Mouse (Mus musculus) thymus, adult 2 months (tissue): ENCODE data around the gene Myl10. TPM values are rescaled to one million over a fixed set of nuclear protein-coding genes. Genes with fewer than 3 reads are reported as not detected.
A peak's percentile ranks its signal among the peaks of the same experiment; 100 is the strongest.
"Not testable (repeated sequence)": the region's sequence is repeated elsewhere in the genome, so short reads cannot be mapped to it uniquely, and the experiment has no call there.

Experiments
- DNase-seq: peaks from one replicate; pipeline ENCODE4 v3.0.0; 2021
- H3K27ac ChIP-seq: fragments of 200-500 bp; 2 replicates; pipeline ENCODE4 v1.5.1; 2012; ENCODE audit warnings: low read length, control low read depth; ENCODE audit not compliant: control insufficient read depth, insufficient read depth
- H3K27me3 ChIP-seq: fragments of 200-500 bp; 2 replicates; pipeline ENCODE4 v1.6.1; 2012; ENCODE audit warnings: mild to moderate bottlenecking, low read length, moderate library complexity, mixed read lengths; ENCODE audit not compliant: control insufficient read depth, insufficient read depth
- H3K36me3 ChIP-seq: fragments of 200-500 bp; 2 replicates; pipeline ENCODE4 v1.6.1; 2012; ENCODE audit warnings: mild to moderate bottlenecking, low read length, moderate library complexity; ENCODE audit not compliant: control insufficient read depth, insufficient read depth
- H3K4me1 ChIP-seq: fragments of 200-500 bp; replicated peaks from 2 replicates; pipeline ENCODE4 v1.6.1; 2012; ENCODE audit warnings: low read length; ENCODE audit not compliant: control insufficient read depth, insufficient read depth
- H3K4me3 ChIP-seq: fragments of 200-500 bp; 2 replicates; pipeline ENCODE4 v1.5.1; 2012; ENCODE audit warnings: mild to moderate bottlenecking, low read length, control low read depth, moderate library complexity; ENCODE audit not compliant: control insufficient read depth, insufficient read depth
- CTCF ChIP-seq: fragments of 200-500 bp; IDR thresholded peaks from 2 replicates; pipeline ENCODE4 v1.5.1; 2012; ENCODE audit warnings: mild to moderate bottlenecking, control low read depth, low read length, moderate library complexity, borderline replicate concordance; ENCODE audit not compliant: control insufficient read depth, poor library complexity, insufficient read depth; ENCODE audit errors: extremely low read depth
- POLR2A ChIP-seq: fragments of 200-500 bp; IDR thresholded peaks from 2 replicates; pipeline ENCODE4 v1.6.1; 2012; ENCODE audit warnings: mild to moderate bottlenecking, low read length, control low read depth, moderate library complexity; ENCODE audit not compliant: control insufficient read depth, poor library complexity, insufficient read depth; ENCODE audit errors: extremely low read depth
- WGBS: fragments of 180-500 bp; shearing (Covaris S2); methylation state at CpG from one replicate; pipeline ENCODE4 v1.1.7; 2018; 5-methylcytosine and 5-hydroxymethylcytosine counted together
- polyA plus RNA-seq: library from polyadenylated mRNA; depleted of rRNA; stranded (reverse); fragments of >200 nt; gene quantifications from 2 replicates; pipeline ENCODE4 v1.2.3, GENCODE M21; 2012

Myl10 gene
- polyA plus RNA-seq, 1 experiment: 9.6 TPM

DNA sequence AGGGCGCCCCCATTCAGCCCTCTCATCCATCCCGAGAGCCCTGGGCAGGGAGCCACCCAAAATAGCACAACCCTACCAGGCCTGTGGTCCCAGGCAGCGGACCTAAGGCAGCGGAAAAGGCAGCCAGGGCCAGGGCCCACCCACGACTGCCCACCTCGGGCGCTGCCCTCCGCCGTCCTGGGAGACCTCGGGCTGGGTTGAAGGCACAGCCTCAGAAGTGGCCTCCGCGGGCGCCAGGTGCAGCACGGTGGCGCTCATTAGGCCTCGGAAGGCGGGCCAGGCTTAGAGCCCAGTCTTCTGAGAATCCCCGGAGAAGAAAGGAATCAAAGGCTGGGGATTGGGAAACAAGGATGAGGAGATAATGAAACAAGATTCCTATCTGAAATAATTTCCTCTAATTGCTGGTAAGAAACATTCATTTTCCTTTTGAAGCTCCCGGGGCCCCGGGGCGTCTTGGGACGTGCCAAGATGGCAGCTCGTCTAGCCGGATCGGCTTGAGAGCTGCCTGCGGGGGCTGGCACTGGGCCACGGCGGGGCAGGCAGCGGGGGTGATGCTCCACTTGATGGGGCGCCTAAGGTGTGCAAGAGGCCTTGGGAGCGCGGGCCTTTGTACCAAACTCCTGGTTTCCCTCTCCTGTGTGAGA, 21.4 kb downstream of the Myl10 start:
- WGBS: 77% methylated on average over 32 of the region's 32 CpGs
- no peak for DNase-seq
- Histone ChIP-seq H3K27ac (no peak overlapping the region), H3K4me1 (no peaks in the 10 kb centered on the region), H3K27me3 (no peaks in the 10 kb centered on the region), H3K4me3 (no peak overlapping the region), H3K36me3 (no peaks in the 10 kb centered on the region)
- TF ChIP-seq POLR2A (no peak), CTCF (no peak)

DNA sequence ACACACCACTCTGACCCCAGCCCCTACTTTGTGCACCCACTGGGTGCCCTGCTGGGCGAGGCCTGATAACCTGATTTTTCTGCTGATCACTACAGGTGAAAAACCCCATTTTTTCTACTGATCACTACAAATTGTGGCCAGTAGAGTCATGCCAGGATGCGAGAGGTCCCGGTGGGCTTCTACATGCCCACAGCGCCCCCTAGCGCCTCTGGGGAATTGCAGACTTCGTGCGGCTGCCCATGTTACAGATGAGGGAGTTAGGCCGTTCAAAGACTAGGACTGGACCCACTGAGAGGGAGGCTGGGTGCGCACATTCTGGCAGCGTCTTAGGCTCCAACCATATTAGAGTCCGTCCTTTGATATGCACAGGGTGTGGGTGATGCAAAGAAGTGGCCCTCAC, 21.9 kb downstream of the Myl10 start:
- Histone ChIP-seq H3K27ac (no peak overlapping the region), H3K4me1 (no peaks in the 10 kb centered on the region), H3K36me3 (no peaks in the 10 kb centered on the region), H3K27me3 (no peaks in the 10 kb centered on the region), H3K4me3 (no peak overlapping the region)
- TF ChIP-seq CTCF (peak; percentile 91), POLR2A (no peak)
- peak; percentile 70 for DNase-seq
- WGBS: 38% methylated on average over 11 of the region's 11 CpGs

DNA sequence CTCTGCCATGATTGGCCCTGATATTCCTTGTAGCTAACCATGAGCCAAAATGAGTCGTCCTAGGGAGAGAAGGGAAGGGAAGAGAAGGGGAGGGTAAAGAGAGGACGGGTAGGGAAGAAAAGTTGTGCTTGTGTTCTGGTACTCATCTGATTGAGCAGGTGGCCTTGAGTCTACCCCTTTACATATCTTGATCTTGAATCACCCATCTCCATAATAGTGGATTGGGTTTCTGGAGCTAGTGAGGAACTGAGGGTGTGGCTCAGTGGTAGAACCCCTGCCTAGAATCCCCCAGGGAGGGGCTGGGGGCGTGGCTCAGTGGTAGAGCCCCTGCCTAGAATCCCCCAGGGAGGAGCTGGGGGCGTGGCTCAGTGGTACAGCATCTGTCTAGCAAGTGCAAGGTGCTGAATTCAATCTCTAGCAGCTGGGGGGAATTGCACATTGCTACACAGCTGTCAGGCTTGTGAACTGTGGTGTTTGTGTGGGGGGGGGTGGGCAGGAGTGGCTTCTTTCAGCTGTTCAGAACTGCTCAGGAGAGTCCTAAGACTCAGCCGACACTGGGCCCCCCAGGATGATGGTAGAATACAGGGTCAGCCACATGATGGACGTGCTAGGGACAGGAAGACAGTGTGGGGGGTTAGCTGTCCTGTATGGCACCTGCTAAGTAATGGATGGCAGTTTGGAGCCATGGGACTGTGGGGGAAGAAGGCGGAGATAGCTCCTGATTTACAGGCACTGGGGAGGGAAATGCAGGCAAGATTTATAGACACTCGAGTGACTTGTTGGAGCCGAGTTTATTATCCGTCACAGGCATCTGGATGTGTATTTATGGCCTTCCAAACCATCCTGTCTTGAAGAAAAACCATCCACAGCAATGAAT, 24.0 kb downstream of the Myl10 start:
- no peaks in the 10 kb centered on the region for H3K27me3 ChIP-seq
- WGBS: 68% methylated on average over 10 of the region's 10 CpGs
- TF ChIP-seq CTCF (no peak), POLR2A (no peak)

GRCm38 (mm10) chr5:136717573-136717854, 24.6 kb downstream of the Myl10 start:
- no peak for TF ChIP-seq CTCF
- TF ChIP-seq POLR2A: no peak
- no peak for DNase-seq
- H3K27ac ChIP-seq: no peak overlapping the region
- no peaks in the 10 kb centered on the region for H3K4me1 ChIP-seq
- H3K27me3 ChIP-seq: no peaks in the 10 kb centered on the region
- 86% methylated on average over 2 of the region's 2 CpGs for WGBS
- no peak overlapping the region for H3K4me3 ChIP-seq
- H3K36me3 ChIP-seq: no peaks in the 10 kb centered on the region

More for the DNA sequence above, 24.0 kb downstream of the Myl10 start:
- Histone ChIP-seq H3K36me3 (no peaks in the 10 kb centered on the region), H3K4me3 (no peak overlapping the region), H3K27ac (no peak overlapping the region), H3K4me1 (no peaks in the 10 kb centered on the region)
- no peak for DNase-seq

DNA sequence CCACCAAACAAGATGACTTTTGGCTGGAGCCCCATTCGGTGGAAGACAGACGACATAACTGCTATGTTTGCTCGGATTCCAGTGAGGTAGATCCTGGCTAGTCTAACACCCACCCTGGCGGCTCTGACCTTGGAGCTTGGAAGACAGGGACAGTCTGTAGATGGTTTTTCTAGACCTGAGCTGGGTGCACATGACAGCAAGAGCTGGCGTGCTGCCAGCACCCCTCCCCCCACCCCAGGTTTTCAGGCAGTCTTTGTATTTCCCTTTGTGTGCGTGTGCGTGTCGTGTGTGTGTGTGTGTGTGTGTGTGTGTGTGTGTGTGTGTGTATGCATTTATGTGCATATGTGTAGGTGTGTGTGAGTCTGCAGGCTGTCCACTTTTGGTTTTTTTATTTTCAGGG, 25.7 kb downstream of the Myl10 start:
- Histone ChIP-seq H3K4me1 (no peaks in the 10 kb centered on the region), H3K4me3 (no peak overlapping the region)
- TF ChIP-seq POLR2A (no peak), CTCF (no peak)

GRCm38 (mm10) chr5:136721596-136721995, 28.6 kb downstream of the Myl10 start:
- no peaks in the 10 kb centered on the region for H3K27me3 ChIP-seq
- H3K4me1 ChIP-seq: no peaks in the 10 kb centered on the region
- 84% methylated on average over 5 of the region's 5 CpGs for WGBS
- DNase-seq: no peak
- H3K27ac ChIP-seq: no peak overlapping the region
- TF ChIP-seq CTCF: no peak
- no peak for TF ChIP-seq POLR2A
- H3K36me3 ChIP-seq: no peaks in the 10 kb centered on the region
- no peak overlapping the region for H3K4me3 ChIP-seq

More for the DNA sequence above, 25.7 kb downstream of the Myl10 start:
- H3K27ac ChIP-seq: no peak overlapping the region
- H3K27me3 ChIP-seq: no peaks in the 10 kb centered on the region
- 77% methylated on average over 8 of the region's 8 CpGs for WGBS
- DNase-seq: no peak
- no peaks in the 10 kb centered on the region for H3K36me3 ChIP-seq

DNA sequence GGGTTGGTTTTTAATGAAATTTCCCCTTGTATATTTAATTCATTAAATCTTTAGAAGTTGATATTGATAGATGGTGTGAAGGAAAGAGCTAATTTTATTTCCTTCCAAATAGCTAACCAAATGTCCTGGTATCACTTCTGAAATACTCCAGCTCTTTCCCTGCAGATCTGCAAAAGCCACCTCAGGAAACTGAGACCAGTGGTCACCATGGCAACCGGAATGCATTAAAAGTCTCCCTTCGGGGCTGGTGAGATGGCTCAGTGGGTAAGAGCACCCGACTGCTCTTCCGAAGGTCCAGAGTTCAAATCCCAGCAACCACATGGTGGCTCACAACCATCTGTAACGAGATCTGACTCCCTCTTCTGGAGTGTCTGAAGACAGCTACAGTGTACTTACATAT, 33.3 kb downstream of the Myl10 start:
- not testable (repeated sequence) for DNase-seq, H3K4me1 ChIP-seq, H3K27ac ChIP-seq, H3K27me3 ChIP-seq, H3K4me3 ChIP-seq, H3K36me3 ChIP-seq
- 90% methylated on average over 5 of the region's 5 CpGs for WGBS
